Mouse (Mus musculus) cerebellum, adult 11-12 months (tissue): ENCODE measurements around the gene Anapc1.

ENCODE experiments used
- DNase-seq: peaks from one replicate; pipeline ENCODE4 v3.0.0; 2022

Anapc1 gene

GRCm38 (mm10) chr2:128686921-128687557 lies at the start of gene Anapc1:
Gene Anapc1 (minus strand): TSS chr2:128687391.
- DNase-seq: peak; percentile 88

GRCm38 (mm10) chr2:128735089-128735488 lies 47.9 kb upstream of the Anapc1 start:
- no peak for DNase-seq

GRCm38 (mm10) chr2:128731951-128732350 lies 44.8 kb upstream of the Anapc1 start:
- DNase-seq: no peak

GRCm38 (mm10) chr2:128731514-128731913 lies 44.3 kb upstream of the Anapc1 start:
- no peak for DNase-seq

- no peak for DNase-seq
These were observed 42.0 kb upstream of the Anapc1 start for GRCm38 (mm10) chr2:128729141-128729540.

GRCm38 (mm10) chr2:128728066-128728465 lies 40.9 kb upstream of the Anapc1 start:
- DNase-seq: no peak

- DNase-seq: no peak
These were observed 40.4 kb upstream of the Anapc1 start for GRCm38 (mm10) chr2:128727552-128727951.

GRCm38 (mm10) chr2:128726626-128727025 lies 39.4 kb upstream of the Anapc1 start:
- no peak for DNase-seq

GRCm38 (mm10) chr2:128726067-128726466 lies 38.9 kb upstream of the Anapc1 start:
- no peak for DNase-seq

GRCm38 (mm10) chr2:128722106-128722710 lies 35.0 kb upstream of the Anapc1 start:
- DNase-seq: no peak

GRCm38 (mm10) chr2:128719380-128719779 lies 32.2 kb upstream of the Anapc1 start:
- DNase-seq: no peak

GRCm38 (mm10) chr2:128715979-128716378 lies 28.8 kb upstream of the Anapc1 start:
- DNase-seq: no peak

GRCm38 (mm10) chr2:128714724-128715241 lies 27.6 kb upstream of the Anapc1 start:
- DNase-seq: no peak

- DNase-seq: no peak
These were observed 26.4 kb upstream of the Anapc1 start for GRCm38 (mm10) chr2:128713548-128714003.

GRCm38 (mm10) chr2:128712940-128713339 lies 25.7 kb upstream of the Anapc1 start:
- DNase-seq: no peak

GRCm38 (mm10) chr2:128710609-128711008 lies 23.4 kb upstream of the Anapc1 start:
- DNase-seq: no peak

- DNase-seq: no peak
These were observed 22.1 kb upstream of the Anapc1 start for GRCm38 (mm10) chr2:128709264-128709663.

- DNase-seq: no peak
These were observed 17.3 kb upstream of the Anapc1 start for GRCm38 (mm10) chr2:128704474-128704873.

- no peak for DNase-seq
These were observed 12.2 kb upstream of the Anapc1 start for GRCm38 (mm10) chr2:128699201-128699885.

- DNase-seq: peak; percentile 37
These were observed 11.5 kb upstream of the Anapc1 start, which contains the start of gene Mertk for GRCm38 (mm10) chr2:128698693-128699181. Gene Mertk (plus strand): TSS chr2:128698956.

GRCm38 (mm10) chr2:128698140-128698692 lies 11.0 kb upstream of the Anapc1 start:
- DNase-seq: peak; percentile 26

- no peak for DNase-seq
These were observed 10.4 kb upstream of the Anapc1 start for GRCm38 (mm10) chr2:128697566-128697965.

GRCm38 (mm10) chr2:128697047-128697446 lies 9.9 kb upstream of the Anapc1 start:
- DNase-seq: no peak
